Mouse (Mus musculus): ENCODE measurements around the gene Hpca.

DNA sequence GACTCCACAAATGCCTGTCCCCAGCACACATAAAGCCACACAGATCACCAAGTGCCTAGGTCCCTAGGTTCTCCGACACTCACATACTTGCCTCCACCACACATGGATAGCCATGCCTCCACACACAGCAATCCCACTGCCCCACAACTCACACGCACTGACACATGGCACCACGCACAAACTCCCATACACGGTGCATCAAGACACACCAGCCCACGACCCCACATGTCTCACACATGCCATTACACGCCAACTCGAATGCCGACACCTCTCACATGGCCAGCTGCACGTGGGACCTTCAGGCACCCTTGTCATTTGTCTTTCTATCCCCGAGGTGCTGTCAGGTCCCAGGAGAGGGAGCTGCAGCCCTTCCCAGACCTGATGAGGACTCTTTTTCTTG, 2.1 kb downstream of the Hpca start:
- TF ChIP-seq GATA1 (IDR thresholded peaks at IDR 0.05; ENCODE audit: borderline replicate concordance, low read length) (no peak), FLI1 (IDR thresholded peaks at IDR 0.05; ENCODE audit: low read length) (no peak)

All from megakaryocyte, embryonic 14.5 days (primary cell).